11 mouse cellular contexts compared by ENCODE assay signal in genomic region chr5:53235551-53235950, GRCm38 (mm10). TPM values are rescaled to one million over a fixed set of nuclear protein-coding genes. Genes with fewer than 3 reads are reported as not detected.
DNase-seq lines count a peak whose midpoint lies in the region; ATAC-seq and TF ChIP-seq lines count a peak whose summit lies in the region.
"Had no signal": no experiment of that assay in that cellular context is flagged by ENCODE, and none has a peak within 500 bp of the region (broad histone marks: within the 10 kb centered on the region; RNA-seq: fewer than 3 reads in every experiment).

No protein-coding gene starts in this region.

- H3K9me3 ChIP-seq in neural tube, embryonic 15.5 days (replicated peaks) = no peaks in the 10 kb centered on the region
- no peaks in the 10 kb centered on the region for H3K9me3 ChIP-seq in liver, embryonic 13.5 days (replicated peaks)
- no peaks in the 10 kb centered on the region for H3K9me3 ChIP-seq in stomach, postnatal 0 days (ENCODE audit: control insufficient read depth, low read length)
- H3K9me3 ChIP-seq: megakaryocyte, embryonic 14.5 days had no signal

- TF ChIP-seq CTCF in stomach, postnatal 0 days (IDR thresholded peaks at IDR 0.05; ENCODE audit: low read depth) = no peak

- H3K9ac ChIP-seq in neural tube, embryonic 15.5 days (replicated peaks) = no peak overlapping the region
- no peak overlapping the region for H3K9ac ChIP-seq in liver, embryonic 13.5 days
- H3K9ac ChIP-seq in stomach, postnatal 0 days (ENCODE audit: low read length) = no peak overlapping the region

- no peaks in the 10 kb centered on the region for H3K27me3 ChIP-seq in neural tube, embryonic 15.5 days (replicated peaks)
- H3K27me3 ChIP-seq in liver, embryonic 13.5 days = no peaks in the 10 kb centered on the region
- H3K27me3 ChIP-seq in stomach, postnatal 0 days (ENCODE audit: control insufficient read depth, insufficient read depth, low read length) = no peaks in the 10 kb centered on the region

- H3K4me2 ChIP-seq in neural tube, embryonic 15.5 days = no peak overlapping the region
- H3K4me2 ChIP-seq in liver, embryonic 13.5 days = no peak overlapping the region
- no peak overlapping the region for H3K4me2 ChIP-seq in stomach, postnatal 0 days (replicated peaks; ENCODE audit: low read depth)

- DNase-seq in heart, postnatal 4 days = peak; percentile 16
- DNase-seq in heart, postnatal 10 days = no peak
- peak; percentile 18 for DNase-seq in neural tube, embryonic 10.5 days (ENCODE audit: extremely low spot score, low spot score)
- DNase-seq in liver, embryonic 13.5 days = no peak
- peak; percentile 63 for DNase-seq in stomach, postnatal 0 days (ENCODE audit: low spot score)
- no peak for DNase-seq in thymus, postnatal 14 days

- no peak overlapping the region for H3K4me3 ChIP-seq in neural tube, embryonic 15.5 days (replicated peaks)
- H3K4me3 ChIP-seq in liver, embryonic 13.5 days (replicated peaks) = no peak overlapping the region
- no peak overlapping the region for H3K4me3 ChIP-seq in stomach, postnatal 0 days (ENCODE audit: low read depth, low read length)
- H3K4me3 ChIP-seq: left cerebral cortex, adult 2 months; megakaryocyte, embryonic 14.5 days had no signal

- no peak for TF ChIP-seq EP300 in stomach, postnatal 0 days (optimal IDR thresholded peaks at IDR 0.05)

- H3K36me3 ChIP-seq in neural tube, embryonic 15.5 days = no peaks in the 10 kb centered on the region
- no peaks in the 10 kb centered on the region for H3K36me3 ChIP-seq in liver, embryonic 13.5 days
- H3K36me3 ChIP-seq in stomach, postnatal 0 days (ENCODE audit: control insufficient read depth, insufficient read depth, low read length) = no peaks in the 10 kb centered on the region

- H3K27ac ChIP-seq in neural tube, embryonic 15.5 days (replicated peaks) = no peak overlapping the region
- H3K27ac ChIP-seq in liver, embryonic 13.5 days = no peak overlapping the region
- H3K27ac ChIP-seq in stomach, postnatal 0 days (replicated peaks) = 0 out of 2 replicates have a peak overlapping the region, but pooled peaks have one; percentile 4
- H3K27ac ChIP-seq: left cerebral cortex, adult 2 months had no signal

- 31% methylated on average over 4 of the region's 4 CpGs for WGBS in neural tube, embryonic 15.5 days
- WGBS in liver, embryonic 13.5 days (ENCODE audit: insufficient replicate concordance) = 19% methylated on average over 4 of the region's 4 CpGs
- 19% methylated on average over 4 of the region's 4 CpGs for WGBS in stomach, postnatal 0 days

- no peak for ATAC-seq in neural tube, embryonic 15.5 days (ENCODE audit: low FRiP score)
- ATAC-seq in liver, embryonic 13.5 days (ENCODE audit: low read depth) = peak; percentile 51; the same call in 1 of the 2 replicates
- peak; percentile 74 for ATAC-seq in stomach, postnatal 0 days (ENCODE audit: low FRiP score, low TSS enrichment)
- ATAC-seq in megakaryocyte, adult 5-6 weeks (ENCODE audit: poor library complexity, severe bottlenecking) = no peak

- intact Hi-C loops in heart, postnatal 10 days (cut with DNase I) = no loop called here

- H3K4me1 ChIP-seq in neural tube, embryonic 15.5 days = peaks cover 10% of the 10 kb centered on the region
- H3K4me1 ChIP-seq in liver, embryonic 13.5 days (replicated peaks) = no peaks in the 10 kb centered on the region
- H3K4me1 ChIP-seq in stomach, postnatal 0 days (replicated peaks; ENCODE audit: control insufficient read depth, insufficient read depth) = no peaks in the 10 kb centered on the region
- H3K4me1 ChIP-seq: megakaryocyte, embryonic 14.5 days had no signal

RNA-seq across cellular contexts. Expression of gene Sel1l3, which starts 21.8 kb away (rescaled TPM):
- 1 to 10 TPM in 1 of 2 experiments, under 1 TPM in 1; 0.95 to 1.4 TPM for total RNA-seq in heart, postnatal 4 days (2021)
- total RNA-seq in heart, postnatal 10 days (2021) = under 1 TPM; 0.55 to 0.57 TPM
- polyA plus RNA-seq in neural tube, embryonic 15.5 days (2015; fragmentation: Nextera tagmentation; extraction: Ambion mirVana) = 4.4 and 5.9 TPM in 2 replicates
- polyA plus RNA-seq in liver, embryonic 13.5 days (2015; fragmentation: Nextera tagmentation; extraction: Ambion mirVana) = 0.05 and 0.15 TPM in 2 replicates
- polyA plus RNA-seq in stomach, postnatal 0 days (2015; fragmentation: Nextera tagmentation; extraction: Ambion mirVana) = 10.0 and 11.3 TPM in 2 replicates
- total RNA-seq in megakaryocyte, adult 5-6 weeks (2015) = 0.04 TPM in 1 of 2 replicates, not detected in the other
- total RNA-seq in megakaryocyte, adult 5-6 weeks (2017) = 0.04 TPM in 1 of 2 replicates, not detected in the other
- total RNA-seq: common myeloid progenitor, adult 5-6 weeks had no signal

RNA-seq across cellular contexts. Expression of gene Smim20, which starts 31.3 kb away (rescaled TPM):
- 100 to 1,000 TPM in 1 of 2 experiments, 10 to 100 TPM in 1; 92.9 to 102 TPM for total RNA-seq in heart, postnatal 4 days (2021)
- total RNA-seq in heart, postnatal 10 days (2021) = 10 to 100 TPM; 87.8 to 88.7 TPM
- polyA plus RNA-seq in neural tube, embryonic 15.5 days (2015; fragmentation: Nextera tagmentation; extraction: Ambion mirVana) = 86.0 and 89.8 TPM in 2 replicates
- 42.8 and 47.9 TPM in 2 replicates for polyA plus RNA-seq in liver, embryonic 13.5 days (2015; fragmentation: Nextera tagmentation; extraction: Ambion mirVana)
- 80.2 and 82.9 TPM in 2 replicates for polyA plus RNA-seq in stomach, postnatal 0 days (2015; fragmentation: Nextera tagmentation; extraction: Ambion mirVana)
- total RNA-seq in megakaryocyte, adult 5-6 weeks (2015) = 67.6 and 71.7 TPM in 2 replicates
- 43.3 and 55.5 TPM in 2 replicates for total RNA-seq in megakaryocyte, adult 5-6 weeks (2017)

Comparison
In these comparisons a context has a peak if more than half of its experiments do, and no peak if none do; other contexts are left out.
1. DNase-seq: peak in heart, postnatal 4 days (single experiment), neural tube, embryonic 10.5 days (single experiment) and stomach, postnatal 0 days (single experiment); none in heart, postnatal 10 days (0 of 2), liver, embryonic 13.5 days (single experiment) and thymus, postnatal 14 days (single experiment).
2. ATAC-seq: peak in liver, embryonic 13.5 days (single experiment) and stomach, postnatal 0 days (single experiment); none in neural tube, embryonic 15.5 days (single experiment) and megakaryocyte, adult 5-6 weeks (single experiment).